Mouse (Mus musculus): ENCODE data around the gene Zfp36l2. TPM values are rescaled to one million over a fixed set of nuclear protein-coding genes. Genes with fewer than 3 reads are reported as not detected.
"Not testable (repeated sequence)": the region's sequence is repeated elsewhere in the genome, so short reads cannot be mapped to it uniquely, and the experiment has no call there.

The Zfp36l2 gene
- polyA plus RNA-seq, 1 experiment from 2014 or later: 15.6 TPM

DNA sequence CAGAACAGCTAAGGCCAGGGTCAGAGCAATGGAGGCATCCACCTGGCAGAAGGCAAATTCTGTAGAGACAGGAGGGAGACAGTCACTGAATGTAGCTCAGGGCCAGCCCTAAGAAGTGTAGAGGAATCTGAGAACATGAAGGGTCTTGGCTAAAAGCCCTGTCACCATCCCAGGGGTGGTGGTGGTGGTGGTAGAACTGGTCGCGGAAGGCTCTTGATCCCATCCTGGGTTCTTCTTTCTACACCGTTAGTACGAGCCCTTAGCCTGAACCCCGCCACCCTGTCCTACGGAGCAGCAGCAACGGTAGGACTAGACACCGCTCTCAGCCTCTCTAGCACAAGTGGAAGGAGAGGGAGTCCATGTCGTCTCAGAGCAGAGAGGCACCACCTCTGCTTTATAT lies 5.7 kb upstream of the Zfp36l2 start:
- Histone ChIP-seq H3K9ac (replicated peaks; ENCODE audit: low read depth) (no peak overlapping the region), H3K27me3 (replicated peaks; ENCODE audit: insufficient read depth, low read length) (no peaks in the 10 kb centered on the region), H3K4me1 (ENCODE audit: insufficient read depth, low read depth, low read length) (peaks cover 7% of the 10 kb centered on the region), H3K4me3 (ENCODE audit: low read depth, low read length) (no peak overlapping the region), H3K9me3 (ENCODE audit: low read length) (no peaks in the 10 kb centered on the region), H3K36me3 (ENCODE audit: insufficient read depth, low read length) (no peaks in the 10 kb centered on the region), H3K4me2 (replicated peaks; ENCODE audit: low read depth, low read length) (no peak overlapping the region), H3K27ac (ENCODE audit: low read length) (no peak overlapping the region)
- DNase-seq (ENCODE audit: low spot score): no peak
- ATAC-seq: no peak
- TF ChIP-seq CTCF (IDR thresholded peaks at IDR 0.05) (no peak), EP300 (IDR thresholded peaks at IDR 0.05) (no peak)
- WGBS: 80% methylated on average over 9 of the region's 9 CpGs

DNA sequence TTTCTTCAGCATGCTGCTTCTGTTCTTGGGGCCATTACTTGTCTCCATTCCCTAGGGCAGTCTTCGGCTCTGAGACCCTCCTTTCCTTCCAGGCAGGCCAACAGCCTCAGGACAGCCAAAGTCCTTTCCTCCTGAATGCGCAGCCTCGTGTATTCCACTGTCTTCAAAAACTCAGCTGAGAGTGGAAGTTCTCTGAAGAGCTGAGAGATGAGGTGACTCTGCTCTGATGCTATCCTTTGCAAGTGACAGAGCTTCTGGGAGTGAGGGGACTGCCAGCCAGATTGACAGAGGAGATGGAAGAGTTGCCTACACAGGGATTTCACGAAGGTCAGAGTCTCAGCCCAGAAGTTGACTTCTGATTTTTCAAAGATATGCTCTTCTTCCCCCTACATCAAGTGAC lies 4.2 kb upstream of the Zfp36l2 start:
- Histone ChIP-seq H3K27ac (ENCODE audit: low read length) (no peak overlapping the region), H3K4me2 (replicated peaks; ENCODE audit: low read depth, low read length) (no peak overlapping the region)

DNA sequence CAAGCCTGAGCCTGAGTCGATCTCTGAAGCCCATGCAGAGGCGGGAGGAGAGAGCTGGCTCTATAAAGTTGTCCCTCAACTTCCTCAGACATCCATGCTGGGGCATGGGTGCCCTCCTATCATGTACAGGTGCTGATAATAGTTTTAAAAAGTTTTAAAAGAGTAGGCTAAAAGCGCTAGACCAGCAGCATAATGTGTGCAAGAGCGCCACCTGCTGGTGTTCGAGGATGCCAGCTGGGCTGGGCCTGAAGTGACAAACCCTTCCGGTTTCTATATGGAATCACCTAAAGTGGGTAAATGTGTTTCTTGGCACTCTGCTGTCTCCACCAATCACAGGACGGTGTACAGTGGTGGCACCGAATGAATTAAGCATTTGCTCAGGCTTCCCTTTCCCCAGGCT lies 3.1 kb upstream of the Zfp36l2 start:
- DNase-seq (ENCODE audit: low spot score): peak; percentile 88
- TF ChIP-seq EP300 (IDR thresholded peaks at IDR 0.05) (no peak), CTCF (IDR thresholded peaks at IDR 0.05) (peak; percentile 95)
- H3K4me1 ChIP-seq (ENCODE audit: insufficient read depth, low read depth, low read length): peaks cover 7% of the 10 kb centered on the region
- no peak for ATAC-seq
- no peak overlapping the region for H3K4me2 ChIP-seq (replicated peaks; ENCODE audit: low read depth, low read length)
- no peaks in the 10 kb centered on the region for H3K36me3 ChIP-seq (ENCODE audit: insufficient read depth, low read length)
- no peak overlapping the region for H3K9ac ChIP-seq (replicated peaks; ENCODE audit: low read depth)
- H3K27me3 ChIP-seq (replicated peaks; ENCODE audit: insufficient read depth, low read length): no peaks in the 10 kb centered on the region
- WGBS: 25% methylated on average over 8 of the region's 8 CpGs
- no peaks in the 10 kb centered on the region for H3K9me3 ChIP-seq (ENCODE audit: low read length)
- H3K4me3 ChIP-seq (ENCODE audit: low read depth, low read length): no peak overlapping the region
- no peak overlapping the region for H3K27ac ChIP-seq (ENCODE audit: low read length)

More for the DNA sequence above, 4.2 kb upstream of the Zfp36l2 start:
- 82% methylated on average over 4 of the region's 4 CpGs for WGBS
- TF ChIP-seq CTCF (IDR thresholded peaks at IDR 0.05) (no peak), EP300 (IDR thresholded peaks at IDR 0.05) (no peak)
- no peaks in the 10 kb centered on the region for H3K9me3 ChIP-seq (ENCODE audit: low read length)
- DNase-seq (ENCODE audit: low spot score) (no peak), ATAC-seq (no peak)
- no peaks in the 10 kb centered on the region for H3K36me3 ChIP-seq (ENCODE audit: insufficient read depth, low read length)
- H3K27me3 ChIP-seq (replicated peaks; ENCODE audit: insufficient read depth, low read length): no peaks in the 10 kb centered on the region
- no peak overlapping the region for H3K4me3 ChIP-seq (ENCODE audit: low read depth, low read length)
- no peak overlapping the region for H3K9ac ChIP-seq (replicated peaks; ENCODE audit: low read depth)
- peaks cover 7% of the 10 kb centered on the region for H3K4me1 ChIP-seq (ENCODE audit: insufficient read depth, low read depth, low read length)

DNA sequence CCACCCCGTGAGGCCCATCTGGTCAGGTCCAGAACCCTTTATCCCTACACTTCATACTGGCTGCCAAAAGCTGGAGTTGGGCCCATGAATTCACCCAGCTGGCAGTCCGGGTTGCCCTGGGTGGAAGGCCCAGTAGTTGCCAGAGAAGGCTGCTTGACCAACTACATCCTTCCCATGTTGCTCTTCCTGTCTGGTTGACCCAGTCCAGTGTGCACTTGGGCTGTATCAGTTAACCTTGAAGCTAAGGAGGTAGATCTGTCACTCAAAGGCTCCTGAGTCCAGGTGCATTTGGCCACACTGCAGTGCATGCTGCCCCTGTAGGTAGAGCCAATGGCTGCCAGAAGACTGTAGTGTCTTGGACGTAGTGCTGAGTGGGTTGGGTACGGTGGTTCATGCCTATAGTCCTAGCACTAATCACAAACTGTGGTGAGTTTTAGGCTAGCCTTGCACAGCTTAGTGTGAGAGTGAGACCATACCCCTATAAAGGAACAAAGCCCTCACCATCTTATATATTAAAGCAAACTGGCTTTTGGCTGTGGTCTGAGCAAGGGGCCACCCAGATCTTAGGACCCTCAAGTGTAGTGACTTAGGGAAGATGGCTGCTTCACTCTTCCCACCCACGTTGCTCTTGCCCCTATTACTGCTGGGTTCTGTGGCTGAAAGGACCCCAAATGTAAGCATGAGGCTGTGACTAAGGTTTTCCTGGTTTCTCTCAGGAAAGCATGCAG lies 1.5 kb upstream of the Zfp36l2 start:
- ATAC-seq (no peak), DNase-seq (ENCODE audit: low spot score) (no peak)
- TF ChIP-seq CTCF (IDR thresholded peaks at IDR 0.05): no peak
- H3K4me2 ChIP-seq (replicated peaks; ENCODE audit: low read depth, low read length): peak overlapping the region; percentile 70
- H3K36me3 ChIP-seq (ENCODE audit: insufficient read depth, low read length): no peaks in the 10 kb centered on the region
- H3K27me3 ChIP-seq (replicated peaks; ENCODE audit: insufficient read depth, low read length): no peaks in the 10 kb centered on the region
- H3K4me1 ChIP-seq (ENCODE audit: insufficient read depth, low read depth, low read length): peaks cover 7% of the 10 kb centered on the region
- peak overlapping the region; percentile 32; the same call in 1 of the 2 replicates for H3K9ac ChIP-seq (replicated peaks; ENCODE audit: low read depth)
- no peak overlapping the region for H3K4me3 ChIP-seq (ENCODE audit: low read depth, low read length)
- H3K27ac ChIP-seq (ENCODE audit: low read length): peak overlapping the region; percentile 95
- WGBS: 56% methylated on average over 5 of the region's 5 CpGs
- no peaks in the 10 kb centered on the region for H3K9me3 ChIP-seq (ENCODE audit: low read length)

DNA sequence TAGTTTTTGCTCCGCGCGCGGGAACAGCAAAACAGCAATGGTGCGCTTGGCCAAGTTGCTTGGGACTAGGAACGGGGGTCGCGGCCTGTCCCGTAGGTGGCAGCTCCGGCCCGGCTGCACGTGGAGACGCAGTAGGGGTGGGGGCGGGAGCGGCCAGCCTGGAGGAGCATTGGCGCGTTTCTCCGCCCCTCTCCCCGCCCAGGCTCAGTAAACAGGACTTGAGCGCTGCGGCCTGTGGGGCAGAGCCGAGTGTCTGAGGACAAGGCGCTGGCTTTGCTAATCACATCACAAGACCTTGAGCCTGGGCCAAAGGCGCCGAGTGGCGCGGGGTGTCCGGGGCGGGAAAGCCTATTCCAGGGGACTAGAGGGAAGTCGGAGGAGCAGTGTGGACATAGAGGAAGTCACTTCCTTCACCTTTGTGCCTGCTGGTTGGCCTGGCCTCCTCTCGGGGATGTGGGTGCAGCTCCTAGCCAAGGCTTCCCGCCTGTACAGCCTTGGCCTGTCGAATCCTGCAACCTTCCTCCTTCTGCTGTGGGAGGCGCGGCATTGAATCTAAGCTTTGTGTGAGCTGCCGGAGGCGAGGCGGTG lies 721 bp upstream of the Zfp36l2 start:
- Histone ChIP-seq H3K9ac (replicated peaks; ENCODE audit: low read depth) (peak overlapping the region; percentile 32), H3K36me3 (ENCODE audit: insufficient read depth, low read length) (no peaks in the 10 kb centered on the region), H3K4me3 (ENCODE audit: low read depth, low read length) (peak overlapping the region; percentile 66), H3K4me1 (ENCODE audit: insufficient read depth, low read depth, low read length) (peaks cover 7% of the 10 kb centered on the region), H3K9me3 (ENCODE audit: low read length) (no peaks in the 10 kb centered on the region), H3K4me2 (replicated peaks; ENCODE audit: low read depth, low read length) (peak overlapping the region; percentile 70), H3K27me3 (replicated peaks; ENCODE audit: insufficient read depth, low read length) (no peaks in the 10 kb centered on the region), H3K27ac (ENCODE audit: low read length) (peak overlapping the region; percentile 95)
- WGBS: under 1% methylated on average over 35 of the region's 38 CpGs
- peak; percentile 76; the same call in 1 of the 2 replicates for TF ChIP-seq EP300 (IDR thresholded peaks at IDR 0.05)
- TF ChIP-seq CTCF (IDR thresholded peaks at IDR 0.05): peak; percentile 44
- DNase-seq (ENCODE audit: low spot score) (peak; percentile 98), ATAC-seq (peak; percentile 87)

DNA sequence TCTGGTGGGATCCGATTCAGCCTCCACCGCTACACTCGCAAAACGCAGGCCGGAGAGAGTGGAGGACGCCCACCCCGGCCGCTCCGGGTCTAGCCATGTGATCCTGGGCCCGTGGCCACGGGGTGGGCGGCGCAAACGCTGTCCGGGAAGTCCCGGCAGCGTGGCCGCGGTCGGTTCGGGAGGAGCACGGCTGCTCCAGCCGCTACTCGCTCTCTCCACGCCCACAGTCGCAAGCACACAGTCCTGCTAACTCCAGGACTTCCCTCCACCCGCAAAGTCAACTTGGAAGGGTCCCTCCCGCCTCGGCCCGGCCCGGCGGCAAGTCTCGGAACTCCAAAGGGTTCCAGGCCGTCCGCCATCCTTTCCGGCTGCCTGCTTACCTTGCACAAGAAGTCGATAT lies 483 bp downstream of the Zfp36l2 start:
- ATAC-seq: peak; percentile 44
- H3K4me2 ChIP-seq (replicated peaks; ENCODE audit: low read depth, low read length): peak overlapping the region; percentile 88

More for the DNA sequence above, 483 bp downstream of the Zfp36l2 start:
- DNase-seq (ENCODE audit: low spot score); H3K9me3 ChIP-seq (ENCODE audit: low read length); H3K27me3 ChIP-seq (replicated peaks; ENCODE audit: insufficient read depth, low read length); H3K36me3 ChIP-seq (ENCODE audit: insufficient read depth, low read length): not testable (repeated sequence)
- Histone ChIP-seq H3K4me1 (ENCODE audit: insufficient read depth, low read depth, low read length) (peaks cover 10% of the 10 kb centered on the region), H3K4me3 (ENCODE audit: low read depth, low read length) (peak overlapping the region; percentile 82), H3K9ac (replicated peaks; ENCODE audit: low read depth) (peak overlapping the region; percentile 80), H3K27ac (ENCODE audit: low read length) (peak overlapping the region; percentile 95)
- WGBS: 0% methylated on average over 9 of the region's 37 CpGs
